Mouse (Mus musculus) kidney, adult 2 months (tissue): ENCODE measurements around the gene Katna1.

Experiments
- CTCF ChIP-seq: fragments of 200-500 bp; conservative IDR thresholded peaks from 2 replicates; pipeline ENCODE4 v1.5.1; 2011; ENCODE audit warnings: low read depth, mild to moderate bottlenecking, control low read depth, low read length, moderate library complexity, mixed read lengths; ENCODE audit not compliant: insufficient read depth, insufficient read length
- POLR2A ChIP-seq: fragments of 200-500 bp; IDR thresholded peaks from one replicate; pipeline ENCODE4 v1.6.1; 2011; ENCODE audit warnings: low read depth, low read length, control low read depth

DNA sequence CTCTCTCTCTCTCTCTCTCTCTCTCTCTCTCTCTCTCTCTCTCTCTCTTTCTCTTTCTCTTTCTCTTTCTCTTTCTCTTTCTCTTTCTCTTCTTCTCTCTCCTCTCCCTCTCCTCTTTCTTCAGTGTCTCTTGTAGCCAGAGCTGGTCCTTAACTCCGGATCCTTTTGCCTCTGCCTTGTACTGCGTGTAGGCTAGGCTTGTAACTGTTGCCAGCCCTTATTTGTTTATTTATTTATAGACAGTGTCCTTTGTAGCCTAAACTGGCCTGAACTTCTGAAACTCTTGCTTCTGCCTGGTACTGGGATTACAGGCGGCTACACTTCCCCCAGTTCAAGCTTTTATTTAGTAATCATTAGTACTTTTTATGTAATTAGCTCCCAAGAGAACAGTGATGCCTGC is 1.2 kb downstream of the Katna1 start:
- no peak for TF ChIP-seq CTCF
- TF ChIP-seq POLR2A = no peak
